Comparison of ENCODE assay signal across 9 mouse cellular contexts in genomic region chr12:110376062-110376837, GRCm38 (mm10).
A peak's percentile ranks its signal among the peaks of the same experiment; 100 is the strongest.
DNase-seq lines count a peak whose midpoint lies in the region; ATAC-seq lines count a peak whose summit lies in the region.
"Had no signal": no experiment of that assay in that cellular context is flagged by ENCODE, and none has a peak within 500 bp of the region (broad histone marks: within the 10 kb centered on the region; RNA-seq: fewer than 3 reads in every experiment).

No protein-coding gene starts in this region.

- 34% methylated on average over 7 of the region's 7 CpGs for WGBS in intestine, embryonic 14.5 days
- 33% methylated on average over 7 of the region's 7 CpGs for WGBS in intestine, embryonic 16.5 days
- 24% methylated on average over 7 of the region's 7 CpGs for WGBS in heart, embryonic 11.5 days (ENCODE audit: insufficient replicate concordance)

- H3K4me3 ChIP-seq in intestine, embryonic 14.5 days (ENCODE audit: low read depth, low read length) = no peak overlapping the region
- no peak overlapping the region for H3K4me3 ChIP-seq in intestine, embryonic 16.5 days (ENCODE audit: low read length)
- H3K4me3 ChIP-seq in heart, embryonic 11.5 days (ENCODE audit: low read depth, low read length) = no peak overlapping the region
- H3K4me3 ChIP-seq: stomach, embryonic 15.5 days had no signal

- H3K4me1 ChIP-seq in intestine, embryonic 14.5 days (replicated peaks; ENCODE audit: control insufficient read depth, insufficient read depth, low read length) = no peaks in the 10 kb centered on the region
- no peaks in the 10 kb centered on the region for H3K4me1 ChIP-seq in intestine, embryonic 16.5 days (ENCODE audit: control insufficient read depth, insufficient read depth, low read length)
- peaks cover 4% of the 10 kb centered on the region; the same call in 1 of the 2 replicates for H3K4me1 ChIP-seq in heart, embryonic 11.5 days (ENCODE audit: control insufficient read depth, insufficient read depth, low read length)

- no peaks in the 10 kb centered on the region for H3K9me3 ChIP-seq in intestine, embryonic 14.5 days (ENCODE audit: control insufficient read depth, low read length)
- no peaks in the 10 kb centered on the region for H3K9me3 ChIP-seq in intestine, embryonic 16.5 days (ENCODE audit: control insufficient read depth, low read length)
- H3K9me3 ChIP-seq in heart, embryonic 11.5 days (replicated peaks; ENCODE audit: control insufficient read depth, low read length) = no peaks in the 10 kb centered on the region
- H3K9me3 ChIP-seq: stomach, embryonic 15.5 days had no signal

- no peak for ATAC-seq in intestine, embryonic 14.5 days (replicated peaks; ENCODE audit: low FRiP score, low TSS enrichment, low read depth)
- ATAC-seq in intestine, embryonic 16.5 days = no peak
- ATAC-seq in heart, embryonic 11.5 days (replicated peaks; ENCODE audit: insufficient number of reproducible peaks, low FRiP score, low TSS enrichment) = no peak

- no peaks in the 10 kb centered on the region for H3K36me3 ChIP-seq in intestine, embryonic 14.5 days (ENCODE audit: control insufficient read depth, insufficient read depth, low read length)
- no peaks in the 10 kb centered on the region for H3K36me3 ChIP-seq in intestine, embryonic 16.5 days (ENCODE audit: control insufficient read depth, insufficient read depth, low read length)
- no peaks in the 10 kb centered on the region for H3K36me3 ChIP-seq in heart, embryonic 11.5 days (ENCODE audit: control insufficient read depth, insufficient read depth, low read length)
- H3K36me3 ChIP-seq: stomach, embryonic 15.5 days had no signal

- no peak overlapping the region for H3K9ac ChIP-seq in intestine, embryonic 14.5 days (ENCODE audit: low read length)
- H3K9ac ChIP-seq in intestine, embryonic 16.5 days (ENCODE audit: low read depth, low read length) = no peak overlapping the region
- no peak overlapping the region for H3K9ac ChIP-seq in heart, embryonic 11.5 days (ENCODE audit: low read depth, low read length)
- H3K9ac ChIP-seq: stomach, embryonic 15.5 days had no signal

- H3K27ac ChIP-seq in intestine, embryonic 14.5 days (ENCODE audit: low read depth) = no peak overlapping the region
- no peak overlapping the region for H3K27ac ChIP-seq in intestine, embryonic 16.5 days (ENCODE audit: low read length)
- H3K27ac ChIP-seq in heart, embryonic 11.5 days (ENCODE audit: low read depth, low read length) = no peak overlapping the region
- H3K27ac ChIP-seq: stomach, embryonic 15.5 days had no signal

- no peak overlapping the region for H3K4me2 ChIP-seq in intestine, embryonic 14.5 days (ENCODE audit: low read length)
- H3K4me2 ChIP-seq in intestine, embryonic 16.5 days (ENCODE audit: low read depth, low read length) = no peak overlapping the region
- no peak overlapping the region for H3K4me2 ChIP-seq in heart, embryonic 11.5 days
- H3K4me2 ChIP-seq: stomach, embryonic 15.5 days had no signal

- peak; percentile 54 for DNase-seq in intestine, embryonic 14.5 days (ENCODE audit: low spot score)
- peak; percentile 23 for DNase-seq in right cerebral cortex, postnatal 25 days
- no peak for DNase-seq in right cerebral cortex, postnatal 10 days (ENCODE audit: low spot score in 2 of 2)
- DNase-seq in embryo, embryonic 11 days = peak; percentile 50
- DNase-seq in retina, embryonic 14.5 days (ENCODE audit: low spot score) = peak; percentile 71
- no peak for DNase-seq in natural killer cell, adult 2 months (ENCODE audit: low spot score in 2 of 2)

- peaks cover 21% of the 10 kb centered on the region for H3K27me3 ChIP-seq in intestine, embryonic 14.5 days (replicated peaks; ENCODE audit: control insufficient read depth, insufficient read depth, low read length)
- H3K27me3 ChIP-seq in intestine, embryonic 16.5 days (replicated peaks; ENCODE audit: control insufficient read depth, insufficient read depth, low read length) = peaks cover 17% of the 10 kb centered on the region
- H3K27me3 ChIP-seq in heart, embryonic 11.5 days (ENCODE audit: control insufficient read depth, insufficient read depth, low read length) = peaks cover 42% of the 10 kb centered on the region

Comparison
In these comparisons a context has a peak if more than half of its experiments do, and no peak if none do; other contexts are left out.
1. DNase-seq: peak in intestine, embryonic 14.5 days (single experiment), right cerebral cortex, postnatal 25 days (single experiment), embryo, embryonic 11 days (single experiment) and retina, embryonic 14.5 days (single experiment); none in right cerebral cortex, postnatal 10 days (0 of 2) and natural killer cell, adult 2 months (0 of 2).